Mouse (Mus musculus) adrenal gland, postnatal 10 days (tissue): ENCODE results near the gene Cox14. TPM values are rescaled to one million over a fixed set of nuclear protein-coding genes. Genes with fewer than 3 reads are reported as not detected.

Experiments used
- total RNA-seq, 2 experiments: library from RNA; stranded (reverse); gene quantifications; 2 replicates each; pipeline ENCODE4 v1.2.3; 2021

Cox14 gene
- total RNA-seq, 2 experiments from 2014 or later: 178 to 185 TPM

Other genes starting within 250 kb of the Cox14 start
- gene Faim2, start 197.5 kb upstream of the Cox14 start, total RNA-seq: 10 to 100 TPM; 10.5 to 13.7 TPM
- gene Aqp2, start 146.6 kb upstream of the Cox14 start, total RNA-seq: 1 to 10 TPM in 1 of 2 experiments, under 1 TPM in 1; 0.33 to 1.4 TPM
- gene Aqp5, start 134.8 kb upstream of the Cox14 start, total RNA-seq: 1 to 10 TPM in 1 of 2 experiments, under 1 TPM in 1; 0.61 to 1.6 TPM
- not detected for gene Aqp6, start 124.2 kb upstream of the Cox14 start, total RNA-seq
- gene Racgap1, start 74.0 kb upstream of the Cox14 start, total RNA-seq: 10 to 100 TPM; 32.1 TPM
- 1 to 10 TPM in 1 of 2 experiments, under 1 TPM in 1; 0.75 to 1.5 TPM for gene Asic1, start 55.2 kb upstream of the Cox14 start, total RNA-seq
- 10 to 100 TPM; 47.1 to 49.6 TPM for gene Smarcd1, start 23.5 kb upstream of the Cox14 start, total RNA-seq
- gene Gm17349, start 20.1 kb upstream of the Cox14 start, total RNA-seq: 10 to 100 TPM; 10.9 to 24.6 TPM
- 1,000 to 10,000 TPM; 1,543 to 1,818 TPM for gene Gpd1, start 8.1 kb upstream of the Cox14 start, total RNA-seq
- gene Cers5, start 47.3 kb downstream of the Cox14 start, total RNA-seq: 10 to 100 TPM; 35.9 to 41.6 TPM
- 10 to 100 TPM; 37.7 to 39.7 TPM for gene Lima1, start 149.8 kb downstream of the Cox14 start, total RNA-seq
- under 1 TPM; 0.06 to 0.09 TPM for gene Fam186a, start 241.4 kb downstream of the Cox14 start, total RNA-seq
- 100 to 1,000 TPM; 101 to 103 TPM for gene Larp4, start 244.4 kb downstream of the Cox14 start, total RNA-seq